Mouse (Mus musculus): ENCODE data around the gene Jup. TPM values are rescaled to one million over a fixed set of nuclear protein-coding genes. Genes with fewer than 3 reads are reported as not detected.

Gene Jup
- polyA plus RNA-seq, 1 experiment from 2014 or later: 81.0 TPM

Small RNAs within 50 kb of the gene (microRNA-seq; reads per million reads assigned to microRNA genes)
- gene Gm27374: not detected

Other genes with a start within 250 kb of the Jup start
- 3.4 and 3.7 TPM in 2 replicates for gene Krt19, start 249.1 kb downstream of the Jup start, polyA plus RNA-seq (2016; fragmentation: Nextera tagmentation; extraction: Ambion mirVana)
- 0.11 TPM in 1 of 2 replicates, not detected in the other for gene Krt9, start 204.5 kb downstream of the Jup start, polyA plus RNA-seq (2016; fragmentation: Nextera tagmentation; extraction: Ambion mirVana)
- 10.5 and 11.6 TPM in 2 replicates for gene Krt14, start 190.2 kb downstream of the Jup start, polyA plus RNA-seq (2016; fragmentation: Nextera tagmentation; extraction: Ambion mirVana)
- not detected in 2 replicates for gene Krt16, start 148.9 kb downstream of the Jup start, polyA plus RNA-seq (2016; fragmentation: Nextera tagmentation; extraction: Ambion mirVana)
- gene Krt17, start 136.7 kb downstream of the Jup start, polyA plus RNA-seq (2016; fragmentation: Nextera tagmentation; extraction: Ambion mirVana): 2.7 TPM in 2 replicates
- gene Krt42, start 127.9 kb downstream of the Jup start, polyA plus RNA-seq (2016; fragmentation: Nextera tagmentation; extraction: Ambion mirVana): not detected in 2 replicates
- gene Eif1, start 77.9 kb downstream of the Jup start, polyA plus RNA-seq (2016; fragmentation: Nextera tagmentation; extraction: Ambion mirVana): 1,410 and 1,478 TPM in 2 replicates
- gene Gast, start 63.4 kb downstream of the Jup start, polyA plus RNA-seq (2016; fragmentation: Nextera tagmentation; extraction: Ambion mirVana): not detected in 2 replicates
- gene Hap1, start 41.6 kb downstream of the Jup start, polyA plus RNA-seq (2016; fragmentation: Nextera tagmentation; extraction: Ambion mirVana): 39.9 and 42.0 TPM in 2 replicates
- gene P3h4, start 17.1 kb upstream of the Jup start, polyA plus RNA-seq (2016; fragmentation: Nextera tagmentation; extraction: Ambion mirVana): 25.6 and 26.7 TPM in 2 replicates
- gene Fkbp10, start 17.9 kb upstream of the Jup start, polyA plus RNA-seq (2016; fragmentation: Nextera tagmentation; extraction: Ambion mirVana): 41.8 and 46.9 TPM in 2 replicates
- 101 and 105 TPM in 2 replicates for gene Nt5c3b, start 44.0 kb upstream of the Jup start, polyA plus RNA-seq (2016; fragmentation: Nextera tagmentation; extraction: Ambion mirVana)
- 0.76 and 1.1 TPM in 2 replicates for gene Klhl10, start 44.2 kb upstream of the Jup start, polyA plus RNA-seq (2016; fragmentation: Nextera tagmentation; extraction: Ambion mirVana)
- gene Klhl11, start 75.0 kb upstream of the Jup start, polyA plus RNA-seq (2016; fragmentation: Nextera tagmentation; extraction: Ambion mirVana): 12.3 and 12.4 TPM in 2 replicates
- 356 and 377 TPM in 2 replicates for gene Acly, start 130.2 kb upstream of the Jup start, polyA plus RNA-seq (2016; fragmentation: Nextera tagmentation; extraction: Ambion mirVana)
- gene Ttc25, start 147.8 kb upstream of the Jup start, polyA plus RNA-seq (2016; fragmentation: Nextera tagmentation; extraction: Ambion mirVana): 1.5 and 1.6 TPM in 2 replicates
- 33.2 and 33.6 TPM in 2 replicates for gene Cnp, start 177.1 kb upstream of the Jup start, polyA plus RNA-seq (2016; fragmentation: Nextera tagmentation; extraction: Ambion mirVana)
- gene Nkiras2, start 221.5 kb upstream of the Jup start, polyA plus RNA-seq (2016; fragmentation: Nextera tagmentation; extraction: Ambion mirVana): 101 and 106 TPM in 2 replicates
- 298 and 311 TPM in 2 replicates for gene Dnajc7, start 222.4 kb upstream of the Jup start, polyA plus RNA-seq (2016; fragmentation: Nextera tagmentation; extraction: Ambion mirVana)